Mouse (Mus musculus) hindbrain, embryonic 15.5 days (tissue): ENCODE data around the gene Gm10378. TPM values are rescaled to one million over a fixed set of nuclear protein-coding genes. Genes with fewer than 3 reads are reported as not detected.
"Not testable (repeated sequence)": the region's sequence is repeated elsewhere in the genome, so short reads cannot be mapped to it uniquely, and the experiment has no call there.

Experiments
- ATAC-seq: fragments of 200-750 bp; cut with Nextera tagmentation; 2 replicates; pipeline ENCODE4 v1.8.0; 2017; ENCODE audit warnings: low read depth, moderate number of reproducible peaks, moderate TSS enrichment; ENCODE audit not compliant: low FRiP score
- H3K27ac ChIP-seq: fragments of 300-500 bp; sonication (generic); replicated peaks from 2 replicates; pipeline ENCODE4 v1.5.1; 2015; ENCODE audit warnings: mild to moderate bottlenecking, inconsistent platforms
- H3K27me3 ChIP-seq: fragments of 300-500 bp; sonication (generic); 2 replicates; pipeline ENCODE4 v1.6.1; 2015; ENCODE audit warnings: control low read depth, inconsistent platforms
- H3K36me3 ChIP-seq: fragments of 300-500 bp; sonication (generic); 2 replicates; pipeline ENCODE4 v1.6.1; 2015; ENCODE audit warnings: control low read depth, inconsistent platforms
- H3K4me1 ChIP-seq: fragments of 300-500 bp; sonication (generic); replicated peaks from 2 replicates; pipeline ENCODE4 v1.6.1; 2015; ENCODE audit warnings: control low read depth, inconsistent platforms
- H3K4me2 ChIP-seq: fragments of 300-500 bp; sonication (generic); 2 replicates; pipeline ENCODE4 v1.6.1; 2015; ENCODE audit warnings: moderate library complexity, mild to moderate bottlenecking, inconsistent platforms
- H3K4me3 ChIP-seq: fragments of 300-500 bp; sonication (generic); 2 replicates; pipeline ENCODE4 v1.5.1; 2015; ENCODE audit warnings: mild to moderate bottlenecking, inconsistent platforms
- H3K9ac ChIP-seq: fragments of 300-500 bp; sonication (generic); 2 replicates; pipeline ENCODE4 v1.6.1; 2015; ENCODE audit warnings: inconsistent platforms
- H3K9me3 ChIP-seq: fragments of 300-500 bp; sonication (generic); 2 replicates; pipeline ENCODE4 v1.6.1; 2016; ENCODE audit warnings: control low read depth, inconsistent platforms
- WGBS: fragments of 180-500 bp; shearing (Covaris S2); methylation state at CpG from one replicate; pipeline ENCODE4 v1.1.7; 2015; 5-methylcytosine and 5-hydroxymethylcytosine counted together
- microRNA-seq: library from miRNA; unstranded; fragments of <30 nt; microRNA quantifications from one replicate; pipeline ENCODE4, GENCODE M21; 2016
- polyA plus RNA-seq: library from polyadenylated mRNA; unstranded; fragments of >200 nt; fragmentation: Nextera tagmentation; extraction: Ambion mirVana; gene quantifications from 2 replicates; pipeline ENCODE4 v1.2.1, GENCODE M21; 2015

Gene Gm10378
- not detected in 2 replicates for polyA plus RNA-seq

DNA sequence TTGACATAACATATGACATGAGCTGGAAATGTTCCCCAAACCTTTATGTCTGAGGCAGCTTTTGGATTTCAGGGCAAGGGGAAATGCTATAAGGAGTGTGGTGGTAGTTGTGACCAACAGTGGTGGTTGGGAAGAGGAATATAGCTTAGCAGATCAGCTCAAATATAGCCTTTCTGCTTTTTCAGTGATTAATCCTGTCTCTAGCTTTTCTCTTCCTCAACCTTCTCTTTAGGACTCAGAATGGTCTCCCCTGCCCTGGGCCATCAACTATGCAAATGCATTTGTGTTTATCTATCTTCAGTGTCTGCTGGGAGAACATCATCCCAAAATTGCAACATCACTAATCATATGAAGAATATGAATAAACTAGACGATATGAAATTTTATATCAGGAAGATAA lies at the start of gene Gm10378:
Gene Gm10378, plus strand, starts transcription at position 301 of the 400 bp plus-strand sequence.
- H3K27ac ChIP-seq, H3K4me2 ChIP-seq, ATAC-seq, H3K4me1 ChIP-seq, H3K36me3 ChIP-seq, H3K9ac ChIP-seq, H3K27me3 ChIP-seq, H3K9me3 ChIP-seq, H3K4me3 ChIP-seq: not testable (repeated sequence)
- WGBS, result no CpG with 5 or more reads among the region's 1 CpGs

DNA sequence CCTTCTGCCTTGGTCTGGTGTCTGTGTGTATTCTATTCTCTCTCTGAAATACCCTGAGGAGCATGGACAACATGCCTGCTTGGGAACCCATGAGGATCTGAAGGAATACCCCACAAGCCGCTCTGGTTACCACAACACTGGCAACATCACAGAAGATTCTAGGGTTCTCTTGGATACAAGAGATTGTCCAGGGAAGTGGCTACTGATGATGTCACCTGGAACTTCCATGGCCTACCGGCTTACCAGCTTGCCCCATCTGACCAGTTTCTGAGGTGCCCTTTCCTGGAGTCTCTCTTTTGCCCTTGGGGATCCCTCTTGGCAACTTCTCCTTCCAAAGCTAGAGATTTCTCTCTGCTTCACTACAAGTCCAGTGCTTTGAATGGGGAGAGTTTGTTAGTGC lies 13.9 kb upstream of the Gm10378 start, which contains the start of gene Gm3633:
Gene Gm3633, minus strand, starts transcription at position 101 of the 400 bp plus-strand sequence.
- not testable (repeated sequence) for ATAC-seq, H3K36me3 ChIP-seq, H3K27ac ChIP-seq, H3K27me3 ChIP-seq, H3K9me3 ChIP-seq, H3K9ac ChIP-seq, H3K4me3 ChIP-seq, H3K4me1 ChIP-seq, H3K4me2 ChIP-seq
- WGBS, result 80% methylated on average over 1 of the region's 2 CpGs

Small RNA genes lying within 50 kb of the gene (microRNA-seq; reads per million reads assigned to microRNA genes)
- not detected for gene Gm23620
- not detected for gene Gm25228

Other genes with a start within 250 kb of the Gm10378 start
- not detected in 2 replicates for gene Gm8005, start 216.3 kb upstream of the Gm10378 start, polyA plus RNA-seq
- gene Gm8011, start 192.1 kb upstream of the Gm10378 start, polyA plus RNA-seq, result not detected in 2 replicates
- not detected in 2 replicates for gene Gm8020, start 153.6 kb upstream of the Gm10378 start, polyA plus RNA-seq
- not detected in 2 replicates for gene Gm8024, start 131.7 kb upstream of the Gm10378 start, polyA plus RNA-seq
- gene Gm17124, start 56.1 kb upstream of the Gm10378 start, polyA plus RNA-seq, result not detected in 2 replicates
- not detected in 2 replicates for gene Gm3633, start 14.0 kb upstream of the Gm10378 start, polyA plus RNA-seq
- gene Gm3015, start 112.9 kb downstream of the Gm10378 start, polyA plus RNA-seq, result not detected in 2 replicates
- not detected in 2 replicates for gene Gm10377, start 142.0 kb downstream of the Gm10378 start, polyA plus RNA-seq
- not detected in 2 replicates for gene Gm21977, start 197.5 kb downstream of the Gm10378 start, polyA plus RNA-seq